Mouse (Mus musculus) limb, embryonic 15.5 days (tissue): ENCODE measurements around the gene Pafah2. TPM values are rescaled to one million over a fixed set of nuclear protein-coding genes. Genes with fewer than 3 reads are reported as not detected.

Source experiments
- ATAC-seq: fragments of 200-750 bp; cut with Nextera tagmentation; 2 replicates; pipeline ENCODE4 v1.8.0; 2017; ENCODE audit warnings: low read depth, moderate TSS enrichment; ENCODE audit not compliant: insufficient number of reproducible peaks, low FRiP score, low TSS enrichment
- H3K27ac ChIP-seq: fragments of 300-500 bp; sonication (generic); 2 replicates; pipeline ENCODE4 v1.5.1; 2015; ENCODE audit warnings: moderate library complexity, mild to moderate bottlenecking, inconsistent platforms
- H3K27me3 ChIP-seq: fragments of 300-500 bp; sonication (generic); 2 replicates; pipeline ENCODE4 v1.6.1; 2015; ENCODE audit warnings: inconsistent platforms
- H3K36me3 ChIP-seq: fragments of 300-500 bp; sonication (generic); 2 replicates; pipeline ENCODE4 v1.6.1; 2015; ENCODE audit warnings: inconsistent platforms
- H3K4me1 ChIP-seq: fragments of 300-500 bp; sonication (generic); 2 replicates; pipeline ENCODE4 v1.6.1; 2015; ENCODE audit warnings: inconsistent platforms
- H3K4me2 ChIP-seq: fragments of 300-500 bp; sonication (generic); 2 replicates; pipeline ENCODE4 v1.6.1; 2015; ENCODE audit warnings: mild to moderate bottlenecking, inconsistent platforms
- H3K4me3 ChIP-seq: fragments of 300-500 bp; sonication (generic); 2 replicates; pipeline ENCODE4 v1.5.1; 2015; ENCODE audit warnings: mild to moderate bottlenecking, inconsistent platforms
- H3K9ac ChIP-seq: fragments of 300-500 bp; sonication (generic); 2 replicates; pipeline ENCODE4 v1.6.1; 2015; ENCODE audit warnings: inconsistent platforms
- H3K9me3 ChIP-seq: fragments of 300-500 bp; sonication (generic); 2 replicates; pipeline ENCODE4 v1.6.1; 2016; ENCODE audit warnings: inconsistent platforms
- WGBS: fragments of 180-500 bp; shearing (Covaris S2); methylation state at CpG from one replicate; pipeline ENCODE4 v1.1.7; 2015; 5-methylcytosine and 5-hydroxymethylcytosine counted together
- polyA plus RNA-seq: library from polyadenylated mRNA; unstranded; fragments of >200 nt; fragmentation: Nextera tagmentation; extraction: Ambion mirVana; gene quantifications from 2 replicates; pipeline ENCODE4 v1.2.1, GENCODE M21; 2015

Gene Pafah2
- polyA plus RNA-seq, 1 experiment from 2014 or later, result 20.7 TPM

GRCm38 (mm10) chr4:134401181-134401661 is 5.1 kb downstream of the Pafah2 start:
- Histone ChIP-seq H3K27ac (0 out of 2 replicates have a peak overlapping the region, but pooled peaks have one; percentile 47), H3K36me3 (peaks cover 23% of the 10 kb centered on the region), H3K4me2 (peak overlapping the region; percentile 74), H3K4me1 (peaks cover 41% of the 10 kb centered on the region), H3K9me3 (no peaks in the 10 kb centered on the region), H3K9ac (peak overlapping the region; percentile 26; the same call in 1 of the 2 replicates), H3K4me3 (peak overlapping the region; percentile 37), H3K27me3 (no peaks in the 10 kb centered on the region)
- ATAC-seq, result 0 out of 2 replicates have a peak, but pooled peaks have one; percentile 57
- 5% methylated on average over 19 of the region's 19 CpGs for WGBS

- Histone ChIP-seq H3K9me3 (no peaks in the 10 kb centered on the region), H3K4me2 (peak overlapping the region; percentile 74), H3K27me3 (no peaks in the 10 kb centered on the region), H3K4me1 (peaks cover 40% of the 10 kb centered on the region), H3K27ac (no peak overlapping the region), H3K36me3 (peaks cover 24% of the 10 kb centered on the region), H3K4me3 (no peak overlapping the region), H3K9ac (no peak overlapping the region)
- 56% methylated on average over 16 of the region's 16 CpGs for WGBS
- ATAC-seq, result peak; percentile 47; the same call in 1 of the 2 replicates
Measured at GRCm38 (mm10) chr4:134401856-134402570, 5.9 kb downstream of the Pafah2 start.

GRCm38 (mm10) chr4:134402571-134403262 is 6.6 kb downstream of the Pafah2 start:
- Histone ChIP-seq H3K27ac (peak overlapping the region; percentile 22; the same call in 1 of the 2 replicates), H3K4me1 (peaks cover 33% of the 10 kb centered on the region), H3K9ac (no peak overlapping the region), H3K36me3 (peaks cover 24% of the 10 kb centered on the region), H3K27me3 (no peaks in the 10 kb centered on the region), H3K4me2 (no peak overlapping the region; the same call in 1 of the 2 replicates), H3K9me3 (no peaks in the 10 kb centered on the region), H3K4me3 (no peak overlapping the region)
- 0 out of 2 replicates have a peak, but pooled peaks have one; percentile 42 for ATAC-seq
- WGBS, result 66% methylated on average over 16 of the region's 16 CpGs

- ATAC-seq, result no peak
- H3K4me2 ChIP-seq, result no peak overlapping the region
- WGBS, result 58% methylated on average over 7 of the region's 7 CpGs
Measured at GRCm38 (mm10) chr4:134403721-134404120, 7.6 kb downstream of the Pafah2 start.

GRCm38 (mm10) chr4:134409286-134409685 is 13.2 kb downstream of the Pafah2 start:
- Histone ChIP-seq H3K36me3 (peaks cover 46% of the 10 kb centered on the region), H3K27me3 (no peaks in the 10 kb centered on the region), H3K4me2 (no peak overlapping the region), H3K4me3 (no peak overlapping the region), H3K4me1 (no peaks in the 10 kb centered on the region), H3K9ac (no peak overlapping the region), H3K27ac (no peak overlapping the region), H3K9me3 (no peaks in the 10 kb centered on the region)
- ATAC-seq, result no peak
- WGBS, result 72% methylated on average over 5 of the region's 5 CpGs

More at GRCm38 (mm10) chr4:134403721-134404120, 7.6 kb downstream of the Pafah2 start:
- Histone ChIP-seq H3K36me3 (peaks cover 24% of the 10 kb centered on the region), H3K27me3 (no peaks in the 10 kb centered on the region), H3K9ac (no peak overlapping the region), H3K4me1 (peaks cover 30% of the 10 kb centered on the region), H3K27ac (no peak overlapping the region), H3K4me3 (no peak overlapping the region), H3K9me3 (no peaks in the 10 kb centered on the region)

- Histone ChIP-seq H3K36me3 (peaks cover 55% of the 10 kb centered on the region), H3K4me2 (no peak overlapping the region), H3K9ac (no peak overlapping the region), H3K4me3 (no peak overlapping the region), H3K27me3 (no peaks in the 10 kb centered on the region), H3K4me1 (no peaks in the 10 kb centered on the region), H3K9me3 (no peaks in the 10 kb centered on the region), H3K27ac (no peak overlapping the region; the same call in 1 of the 2 replicates)
- ATAC-seq, result no peak
- WGBS, result 70% methylated on average over 17 of the region's 17 CpGs
Measured at GRCm38 (mm10) chr4:134416177-134416576, 20.1 kb downstream of the Pafah2 start.

- no peak for ATAC-seq
- H3K9ac ChIP-seq, result no peak overlapping the region
- H3K4me1 ChIP-seq, result no peaks in the 10 kb centered on the region
- no peaks in the 10 kb centered on the region for H3K9me3 ChIP-seq
- H3K27me3 ChIP-seq, result no peaks in the 10 kb centered on the region
- no peak overlapping the region for H3K4me2 ChIP-seq
- H3K4me3 ChIP-seq, result no peak overlapping the region
- H3K36me3 ChIP-seq, result peaks cover 51% of the 10 kb centered on the region
- no peak overlapping the region; the same call in 1 of the 2 replicates for H3K27ac ChIP-seq
- WGBS, result 55% methylated on average over 15 of the region's 15 CpGs
Measured at GRCm38 (mm10) chr4:134416602-134417001, 20.5 kb downstream of the Pafah2 start.

GRCm38 (mm10) chr4:134417111-134417510 is 21.0 kb downstream of the Pafah2 start:
- H3K4me3 ChIP-seq, result no peak overlapping the region
- no peak overlapping the region for H3K27ac ChIP-seq
- no peaks in the 10 kb centered on the region for H3K27me3 ChIP-seq
- H3K4me1 ChIP-seq, result no peaks in the 10 kb centered on the region
- H3K9me3 ChIP-seq, result no peaks in the 10 kb centered on the region
- WGBS, result 56% methylated on average over 7 of the region's 7 CpGs
- peaks cover 48% of the 10 kb centered on the region for H3K36me3 ChIP-seq
- ATAC-seq, result no peak
- H3K4me2 ChIP-seq, result no peak overlapping the region
- no peak overlapping the region for H3K9ac ChIP-seq

- no peaks in the 10 kb centered on the region for H3K4me1 ChIP-seq
- H3K4me3 ChIP-seq, result no peak overlapping the region
- no peaks in the 10 kb centered on the region for H3K27me3 ChIP-seq
- no peak overlapping the region for H3K9ac ChIP-seq
- no peak overlapping the region for H3K27ac ChIP-seq
- H3K36me3 ChIP-seq, result peaks cover 52% of the 10 kb centered on the region
- no peak for ATAC-seq
- WGBS, result 76% methylated on average over 11 of the region's 11 CpGs
- H3K9me3 ChIP-seq, result no peaks in the 10 kb centered on the region
- H3K4me2 ChIP-seq, result no peak overlapping the region
Measured at GRCm38 (mm10) chr4:134421971-134422370, 25.9 kb downstream of the Pafah2 start.

GRCm38 (mm10) chr4:134423949-134424348 is 27.8 kb downstream of the Pafah2 start:
- H3K36me3 ChIP-seq, result peaks cover 42% of the 10 kb centered on the region
- no peak overlapping the region for H3K4me2 ChIP-seq
- H3K4me1 ChIP-seq, result no peaks in the 10 kb centered on the region
- no peak overlapping the region for H3K9ac ChIP-seq
- no peak for ATAC-seq
- H3K27me3 ChIP-seq, result no peaks in the 10 kb centered on the region
- H3K9me3 ChIP-seq, result no peaks in the 10 kb centered on the region
- no peak overlapping the region for H3K4me3 ChIP-seq
- no peak overlapping the region for H3K27ac ChIP-seq
- WGBS, result 87% methylated on average over 7 of the region's 7 CpGs

- WGBS, result 71% methylated on average over 7 of the region's 7 CpGs
Measured at GRCm38 (mm10) chr4:134425088-134425487, 29.0 kb downstream of the Pafah2 start.

More at GRCm38 (mm10) chr4:134425088-134425487, 29.0 kb downstream of the Pafah2 start:
- Histone ChIP-seq H3K36me3 (peaks cover 38% of the 10 kb centered on the region), H3K4me3 (no peak overlapping the region), H3K9ac (no peak overlapping the region), H3K9me3 (no peaks in the 10 kb centered on the region), H3K27ac (no peak overlapping the region), H3K4me1 (no peaks in the 10 kb centered on the region), H3K27me3 (no peaks in the 10 kb centered on the region), H3K4me2 (no peak overlapping the region)
- no peak for ATAC-seq
